Mouse (Mus musculus) cortical plate, adult 2 months (tissue): Measurements from ENCODE around the gene Cyp4f37. TPM values are rescaled to one million over a fixed set of nuclear protein-coding genes. Genes with fewer than 3 reads are reported as not detected.

ENCODE experiments used
- H3K27ac ChIP-seq: fragments of 200-500 bp; 2 replicates; pipeline ENCODE4 v1.5.1; 2012; ENCODE audit warnings: low read length, control low read depth, inconsistent platforms; ENCODE audit not compliant: insufficient read depth
- H3K4me1 ChIP-seq: fragments of 200-500 bp; 2 replicates; pipeline ENCODE4 v1.6.1; 2011; ENCODE audit warnings: low read length; ENCODE audit not compliant: control insufficient read depth, insufficient read depth
- H3K4me3 ChIP-seq: fragments of 200-500 bp; 2 replicates; pipeline ENCODE4 v1.5.1; 2011; ENCODE audit warnings: mild to moderate bottlenecking, low read length, control low read depth; ENCODE audit not compliant: insufficient read depth
- CTCF ChIP-seq: fragments of 200-500 bp; IDR thresholded peaks from 2 replicates; pipeline ENCODE4 v1.5.1; 2011; ENCODE audit warnings: mild to moderate bottlenecking, control low read depth, low read length; ENCODE audit not compliant: insufficient read depth; ENCODE audit errors: extremely low read depth
- POLR2A ChIP-seq: fragments of 200-500 bp; IDR thresholded peaks from 2 replicates; pipeline ENCODE4 v1.6.1; 2011; ENCODE audit warnings: mild to moderate bottlenecking, low read length, control low read depth; ENCODE audit not compliant: insufficient read depth; ENCODE audit errors: extremely low read depth
- polyA plus RNA-seq: library from polyadenylated mRNA; depleted of rRNA; stranded (reverse); fragments of >200 nt; gene quantifications from 2 replicates; pipeline ENCODE4 v1.2.3, GENCODE M21; 2012

Gene Cyp4f37
- polyA plus RNA-seq, 1 experiment: not detected

DNA sequence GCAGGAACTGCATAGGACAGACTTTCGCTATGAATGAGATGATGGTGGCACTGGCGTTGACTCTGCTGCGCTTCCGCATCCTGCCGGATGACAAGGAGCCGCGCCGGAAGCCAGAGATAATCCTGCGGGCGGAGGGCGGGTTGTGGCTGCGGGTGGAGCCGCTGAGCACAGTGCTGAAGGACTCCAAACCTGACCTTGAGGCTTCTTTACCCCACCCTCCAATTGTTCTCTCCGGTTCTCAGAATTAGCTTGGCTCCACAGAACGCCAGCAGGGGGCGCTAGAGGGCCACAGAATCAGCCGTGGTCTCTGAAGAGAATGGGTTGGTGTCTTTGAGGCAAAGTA is 13.8 kb downstream of the Cyp4f37 start:
- Histone ChIP-seq H3K27ac (no peak overlapping the region), H3K4me1 (no peaks in the 10 kb centered on the region), H3K4me3 (peak overlapping the region; percentile 22; the same call in 1 of the 2 replicates)
- TF ChIP-seq CTCF (peak; percentile 83), POLR2A (no peak)

GRCm38 (mm10) chr17:32636341-32636740 is 15.2 kb downstream of the Cyp4f37 start:
- no peak overlapping the region for H3K4me3 ChIP-seq
- H3K27ac ChIP-seq: no peak overlapping the region
- no peaks in the 10 kb centered on the region for H3K4me1 ChIP-seq
- no peak for TF ChIP-seq POLR2A
- no peak for TF ChIP-seq CTCF

DNA sequence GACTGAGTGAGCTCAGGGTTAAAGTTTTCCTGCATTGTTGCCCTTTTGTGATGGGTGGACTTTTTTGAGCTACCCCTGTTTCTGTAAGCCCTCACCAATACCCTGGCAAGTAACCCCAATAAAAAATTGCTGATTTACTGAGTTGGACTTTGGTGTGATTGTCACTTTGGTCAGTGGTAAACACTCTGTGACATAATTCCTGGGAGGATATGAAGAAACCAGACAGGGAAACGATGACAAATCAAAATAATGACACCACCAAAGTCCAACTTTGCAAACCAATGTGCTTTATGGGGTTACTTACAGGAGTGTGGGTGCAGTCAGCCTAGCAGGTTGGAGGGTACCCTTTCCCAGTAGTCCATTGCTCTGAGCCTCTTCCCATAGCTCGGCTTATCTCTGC is 16.0 kb downstream of the Cyp4f37 start:
- TF ChIP-seq POLR2A (no peak), CTCF (no peak)
- Histone ChIP-seq H3K27ac (no peak overlapping the region), H3K4me3 (no peak overlapping the region), H3K4me1 (no peaks in the 10 kb centered on the region)

DNA sequence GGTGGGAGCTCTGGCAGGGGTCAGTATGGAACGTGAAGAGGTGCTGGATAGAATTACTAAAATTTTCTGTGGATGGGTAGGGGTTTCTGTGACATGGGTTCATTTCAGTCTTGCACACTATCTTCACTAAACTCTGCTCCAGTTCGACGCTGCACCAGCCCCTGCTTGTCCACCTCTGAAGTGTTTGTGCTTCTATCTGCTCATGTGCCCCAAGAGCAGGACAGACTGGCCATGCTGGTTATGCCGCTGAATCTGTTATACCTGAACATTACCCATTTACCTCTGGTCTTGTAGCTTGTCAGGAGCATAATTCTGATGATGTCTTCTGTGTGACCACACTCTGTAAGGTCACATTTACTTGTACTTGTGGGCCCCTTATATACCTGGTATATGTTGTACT is 25.5 kb downstream of the Cyp4f37 start:
- Histone ChIP-seq H3K4me3 (no peak overlapping the region), H3K27ac (no peak overlapping the region), H3K4me1 (no peaks in the 10 kb centered on the region)
- TF ChIP-seq POLR2A: no peak
- TF ChIP-seq CTCF: no peak

DNA sequence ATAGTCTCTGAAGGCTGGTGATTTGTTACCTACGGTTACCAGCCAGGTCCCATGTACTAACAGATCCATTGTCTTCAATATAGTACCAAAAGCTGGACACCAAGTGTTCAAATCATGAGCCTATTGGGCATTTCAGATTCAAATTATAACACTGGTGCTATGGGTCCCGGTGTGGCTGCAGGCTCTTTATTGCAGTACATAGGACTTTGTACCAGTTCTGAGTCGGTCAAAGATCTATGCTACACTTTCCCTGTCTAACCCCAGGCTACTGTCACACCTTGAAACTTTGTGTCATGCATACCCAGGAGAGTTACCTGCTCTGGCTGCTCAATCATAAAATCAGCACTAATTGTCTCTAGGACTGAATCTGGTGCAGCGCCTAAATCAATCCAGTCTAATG is 32.8 kb downstream of the Cyp4f37 start:
- no peak overlapping the region for H3K4me3 ChIP-seq
- TF ChIP-seq CTCF (no peak), POLR2A (no peak)
- no peak overlapping the region for H3K27ac ChIP-seq
- no peaks in the 10 kb centered on the region for H3K4me1 ChIP-seq

DNA sequence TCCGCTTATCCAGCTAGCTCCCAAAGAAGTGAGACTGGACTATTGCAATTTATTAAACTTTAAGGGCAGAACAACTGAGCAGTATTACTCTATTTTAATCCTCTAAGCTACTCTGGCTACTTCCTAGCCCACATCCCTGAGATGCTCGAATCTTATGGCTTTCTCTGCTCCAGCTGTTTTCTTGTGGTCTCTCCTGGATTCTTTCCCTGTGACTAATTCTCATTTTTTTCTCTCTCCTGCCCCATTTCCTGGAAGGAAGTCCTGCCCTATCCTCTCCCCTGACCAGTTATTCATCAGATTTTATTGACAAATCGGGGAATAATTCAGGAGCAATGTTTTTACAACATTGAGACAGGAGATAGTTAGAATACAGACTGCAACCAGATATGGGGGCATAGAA is 35.9 kb downstream of the Cyp4f37 start:
- H3K4me3 ChIP-seq: no peak overlapping the region
- H3K27ac ChIP-seq: no peak overlapping the region
- no peak for TF ChIP-seq POLR2A
- no peak for TF ChIP-seq CTCF
- H3K4me1 ChIP-seq: no peaks in the 10 kb centered on the region

- H3K4me1 ChIP-seq: no peaks in the 10 kb centered on the region
- TF ChIP-seq POLR2A (no peak), CTCF (no peak)
- H3K4me3 ChIP-seq: no peak overlapping the region
Observed at GRCm38 (mm10) chr17:32658246-32658645, 37.1 kb downstream of the Cyp4f37 start.

DNA sequence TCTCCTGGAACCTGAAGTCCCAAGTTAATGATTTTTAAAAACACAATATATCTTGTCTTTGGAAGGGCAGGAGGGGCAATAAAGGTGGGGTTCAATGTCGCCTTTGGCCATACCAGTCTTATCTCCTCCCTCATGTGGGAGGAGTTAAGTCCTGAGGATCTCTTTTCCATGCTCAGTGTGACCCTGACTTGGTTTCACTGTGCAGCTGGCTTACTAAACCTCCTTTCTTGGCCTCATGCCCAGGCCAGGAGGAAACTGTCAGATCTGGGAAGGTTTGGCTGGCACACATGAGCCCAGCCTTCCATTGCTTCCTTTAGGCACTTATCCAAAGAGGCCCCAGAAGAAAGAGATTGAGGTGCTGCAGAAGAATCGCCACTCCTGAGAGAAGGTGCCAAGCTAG is 37.6 kb downstream of the Cyp4f37 start, which contains the start of gene Cyp4f40:
Cyp4f40 (plus strand) TSS at position 189 of the 400 bp plus-strand sequence.
- H3K27ac ChIP-seq: no peak within 1 kb of the TSS
- H3K4me3 ChIP-seq: no peak within 1 kb of the TSS
- no peaks in the 10 kb centered on the region for H3K4me1 ChIP-seq
- TF ChIP-seq CTCF (no peak), POLR2A (no peak)

More at GRCm38 (mm10) chr17:32658246-32658645, 37.1 kb downstream of the Cyp4f37 start:
- H3K27ac ChIP-seq: no peak overlapping the region

- Histone ChIP-seq H3K27ac (no peak overlapping the region), H3K4me1 (no peaks in the 10 kb centered on the region)
- TF ChIP-seq POLR2A (no peak), CTCF (no peak)
Observed at GRCm38 (mm10) chr17:32673976-32674375, 52.9 kb downstream of the Cyp4f37 start.

DNA sequence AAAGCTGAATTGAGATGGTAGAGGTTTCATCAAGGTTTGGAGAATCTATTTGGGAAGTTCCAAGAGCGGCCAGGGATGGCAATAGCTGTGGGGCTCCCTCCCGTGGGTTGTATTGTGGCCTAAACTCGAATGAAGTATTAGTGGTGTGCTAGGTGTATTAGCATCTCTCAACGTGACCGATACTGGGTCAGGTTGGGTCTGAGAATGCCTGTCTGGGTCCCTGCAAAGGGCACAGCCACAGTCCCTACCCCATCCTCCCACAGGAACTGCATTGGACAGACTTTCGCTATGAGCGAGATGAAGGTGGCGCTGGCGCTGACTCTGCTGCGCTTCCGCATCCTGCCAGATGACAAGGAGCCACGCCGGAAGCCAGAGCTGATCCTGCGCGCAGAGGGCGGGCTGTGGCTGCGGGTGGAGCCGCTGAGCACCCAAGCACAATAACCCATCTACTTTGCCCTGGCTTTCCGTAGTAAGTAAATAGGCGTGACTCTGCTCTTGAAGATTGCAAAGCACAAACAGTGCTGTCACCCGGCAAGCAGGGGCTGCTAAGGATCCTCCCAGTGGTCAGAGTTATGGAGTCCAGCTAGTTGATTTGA is 55.0 kb downstream of the Cyp4f37 start:
- H3K27ac ChIP-seq: no peak overlapping the region
- H3K4me3 ChIP-seq: no peak overlapping the region
- TF ChIP-seq POLR2A (no peak), CTCF (no peak)
- no peaks in the 10 kb centered on the region for H3K4me1 ChIP-seq

More at GRCm38 (mm10) chr17:32673976-32674375, 52.9 kb downstream of the Cyp4f37 start:
- H3K4me3 ChIP-seq: no peak overlapping the region

- Histone ChIP-seq H3K4me1 (no peaks in the 10 kb centered on the region), H3K4me3 (no peak overlapping the region), H3K27ac (no peak overlapping the region)
- TF ChIP-seq POLR2A (no peak), CTCF (peak; percentile 52)
Observed at GRCm38 (mm10) chr17:32680404-32680803, 59.3 kb downstream of the Cyp4f37 start.
